Mouse (Mus musculus): ENCODE measurements around the gene Ddx42.

The Ddx42 gene

GRCm38 (mm10) chr11:106194155-106194541, 22.6 kb upstream of the Ddx42 start:
- TF ChIP-seq GATA4 (IDR thresholded peaks at IDR 0.05; ENCODE audit: insufficient replicate concordance, low read length), result no peak

- no peak for TF ChIP-seq GATA4 (IDR thresholded peaks at IDR 0.05; ENCODE audit: insufficient replicate concordance, low read length)
Measured at GRCm38 (mm10) chr11:106194891-106195290, 21.8 kb upstream of the Ddx42 start.

GRCm38 (mm10) chr11:106195341-106195740, 21.4 kb upstream of the Ddx42 start:
- no peak for TF ChIP-seq GATA4 (IDR thresholded peaks at IDR 0.05; ENCODE audit: insufficient replicate concordance, low read length)

GRCm38 (mm10) chr11:106198277-106198676, 18.4 kb upstream of the Ddx42 start:
- TF ChIP-seq GATA4 (IDR thresholded peaks at IDR 0.05; ENCODE audit: insufficient replicate concordance, low read length), result no peak

GRCm38 (mm10) chr11:106200756-106201155, 16.0 kb upstream of the Ddx42 start:
- TF ChIP-seq GATA4 (IDR thresholded peaks at IDR 0.05; ENCODE audit: insufficient replicate concordance, low read length), result no peak

- no peak for TF ChIP-seq GATA4 (IDR thresholded peaks at IDR 0.05; ENCODE audit: insufficient replicate concordance, low read length)
Measured at GRCm38 (mm10) chr11:106201337-106202122, 15.2 kb upstream of the Ddx42 start.

GRCm38 (mm10) chr11:106202123-106202465, 14.6 kb upstream of the Ddx42 start, which contains the start of gene Strada:
Gene Strada (minus strand): TSS chr11:106202168.
- TF ChIP-seq GATA4 (IDR thresholded peaks at IDR 0.05; ENCODE audit: insufficient replicate concordance, low read length), result no peak

GRCm38 (mm10) chr11:106212771-106213170, 4.0 kb upstream of the Ddx42 start:
- no peak for TF ChIP-seq GATA4 (IDR thresholded peaks at IDR 0.05; ENCODE audit: insufficient replicate concordance, low read length)

GRCm38 (mm10) chr11:106214856-106215255, 1.9 kb upstream of the Ddx42 start:
- no peak for TF ChIP-seq GATA4 (IDR thresholded peaks at IDR 0.05; ENCODE audit: insufficient replicate concordance, low read length)

- no peak for TF ChIP-seq GATA4 (IDR thresholded peaks at IDR 0.05; ENCODE audit: insufficient replicate concordance, low read length)
Measured at GRCm38 (mm10) chr11:106215450-106215859, 1.3 kb upstream of the Ddx42 start.

- no peak for TF ChIP-seq GATA4 (IDR thresholded peaks at IDR 0.05; ENCODE audit: insufficient replicate concordance, low read length)
Measured at GRCm38 (mm10) chr11:106215927-106216729, 598 bp upstream of the Ddx42 start, which contains the start of gene Ccdc47. Gene Ccdc47 (minus strand): TSS chr11:106216344.

GRCm38 (mm10) chr11:106220603-106221002, 3.9 kb downstream of the Ddx42 start:
- no peak for TF ChIP-seq GATA4 (IDR thresholded peaks at IDR 0.05; ENCODE audit: insufficient replicate concordance, low read length)

- TF ChIP-seq GATA4 (IDR thresholded peaks at IDR 0.05; ENCODE audit: insufficient replicate concordance, low read length), result no peak
Measured at GRCm38 (mm10) chr11:106246834-106247233, 30.1 kb downstream of the Ddx42 start.

- no peak for TF ChIP-seq GATA4 (IDR thresholded peaks at IDR 0.05; ENCODE audit: insufficient replicate concordance, low read length)
Measured at GRCm38 (mm10) chr11:106249326-106249725, 32.6 kb downstream of the Ddx42 start.

GRCm38 (mm10) chr11:106254767-106255166, 38.0 kb downstream of the Ddx42 start:
- TF ChIP-seq GATA4 (IDR thresholded peaks at IDR 0.05; ENCODE audit: insufficient replicate concordance, low read length), result no peak

GRCm38 (mm10) chr11:106255174-106255573, 38.4 kb downstream of the Ddx42 start:
- TF ChIP-seq GATA4 (IDR thresholded peaks at IDR 0.05; ENCODE audit: insufficient replicate concordance, low read length), result no peak

All from liver, adult (tissue).